Mouse (Mus musculus): Measurements from ENCODE around the gene Tbx5. TPM values are rescaled to one million over a fixed set of nuclear protein-coding genes. Genes with fewer than 3 reads are reported as not detected.

The Tbx5 gene
- polyA plus RNA-seq, 1 experiment, result not detected

GRCm38 (mm10) chr5:119831791-119832478 is 533 bp upstream of the Tbx5 start:
- H3K36me3 ChIP-seq (ENCODE audit: control insufficient read depth, insufficient read depth, low read length), result no peaks in the 10 kb centered on the region
- H3K27me3 ChIP-seq (ENCODE audit: control insufficient read depth, insufficient read depth, low read length), result peaks cover 68% of the 10 kb centered on the region
- TF ChIP-seq POLR2A (IDR thresholded peaks at IDR 0.05; ENCODE audit: low read depth, low read length) (no peak), CTCF (IDR thresholded peaks at IDR 0.05; ENCODE audit: extremely low read depth, insufficient read length, insufficient replicate concordance, low read depth, low read length) (no peak)
- no peak overlapping the region for H3K4me3 ChIP-seq (ENCODE audit: low read depth, low read length)
- no peak overlapping the region for H3K27ac ChIP-seq (ENCODE audit: insufficient read depth, low read depth, low read length)
- WGBS, result 4% methylated on average over 25 of the region's 25 CpGs
- H3K4me1 ChIP-seq (ENCODE audit: control insufficient read depth, insufficient read depth, insufficient read length, low read length), result peaks cover 2% of the 10 kb centered on the region

DNA sequence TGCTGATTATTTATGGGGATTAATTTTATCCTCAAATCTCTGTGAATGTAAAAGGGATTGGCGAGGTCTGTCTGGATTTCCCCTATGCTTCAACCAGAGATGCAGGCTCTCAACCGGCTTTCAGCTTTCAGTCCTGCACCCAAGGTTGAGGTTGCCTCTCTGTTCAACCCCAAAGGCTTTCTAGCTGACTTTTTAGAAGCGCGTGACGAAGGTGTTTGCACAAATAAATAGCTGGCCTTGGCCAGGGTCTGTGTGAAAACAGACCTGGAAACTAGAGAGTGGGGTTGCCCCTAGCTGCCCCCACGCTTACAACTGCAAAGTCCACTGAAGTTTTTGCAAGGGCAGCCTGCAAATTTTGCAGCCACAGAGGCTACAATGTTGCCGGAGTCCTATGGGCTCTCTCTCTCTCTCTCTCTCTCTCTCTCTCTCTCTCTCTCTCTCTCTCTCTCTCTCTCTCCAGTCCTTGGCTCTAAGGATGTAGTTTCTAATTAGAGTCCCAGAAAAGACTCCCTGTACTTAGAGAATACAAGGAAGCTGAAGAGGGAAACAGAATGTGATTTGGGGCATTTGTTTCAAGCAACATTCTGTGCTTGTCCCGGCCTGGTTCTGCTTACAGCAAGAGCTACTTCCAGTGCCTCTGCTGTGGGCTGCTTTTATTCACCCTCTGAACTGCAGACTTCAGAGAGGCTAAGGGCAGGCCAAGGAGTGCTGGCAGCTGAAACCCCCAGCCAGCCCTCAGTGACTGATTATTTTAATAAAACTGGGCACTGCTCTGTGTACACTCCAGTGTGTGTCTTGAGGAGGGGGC is 959 bp downstream of the Tbx5 start:
- Histone ChIP-seq H3K27ac (ENCODE audit: insufficient read depth, low read depth, low read length) (no peak overlapping the region), H3K36me3 (ENCODE audit: control insufficient read depth, insufficient read depth, low read length) (no peaks in the 10 kb centered on the region), H3K4me3 (ENCODE audit: low read depth, low read length) (no peak overlapping the region), H3K27me3 (ENCODE audit: control insufficient read depth, insufficient read depth, low read length) (peaks cover 81% of the 10 kb centered on the region), H3K4me1 (ENCODE audit: control insufficient read depth, insufficient read depth, insufficient read length, low read length) (peaks cover 2% of the 10 kb centered on the region)
- TF ChIP-seq CTCF (IDR thresholded peaks at IDR 0.05; ENCODE audit: extremely low read depth, insufficient read length, insufficient replicate concordance, low read depth, low read length) (no peak), POLR2A (IDR thresholded peaks at IDR 0.05; ENCODE audit: low read depth, low read length) (no peak)
- 7% methylated on average over 8 of the region's 8 CpGs for WGBS

- WGBS, result 5% methylated on average over 2 of the region's 2 CpGs
- Histone ChIP-seq H3K36me3 (ENCODE audit: control insufficient read depth, insufficient read depth, low read length) (no peaks in the 10 kb centered on the region), H3K4me3 (ENCODE audit: low read depth, low read length) (no peak overlapping the region), H3K27ac (ENCODE audit: insufficient read depth, low read depth, low read length) (no peak overlapping the region), H3K27me3 (ENCODE audit: control insufficient read depth, insufficient read depth, low read length) (peaks cover 81% of the 10 kb centered on the region), H3K4me1 (ENCODE audit: control insufficient read depth, insufficient read depth, insufficient read length, low read length) (peaks cover 2% of the 10 kb centered on the region)
- TF ChIP-seq POLR2A (IDR thresholded peaks at IDR 0.05; ENCODE audit: low read depth, low read length), result no peak
- no peak for TF ChIP-seq CTCF (IDR thresholded peaks at IDR 0.05; ENCODE audit: extremely low read depth, insufficient read length, insufficient replicate concordance, low read depth, low read length)
Observed at GRCm38 (mm10) chr5:119834031-119834403, 1.5 kb downstream of the Tbx5 start.

DNA sequence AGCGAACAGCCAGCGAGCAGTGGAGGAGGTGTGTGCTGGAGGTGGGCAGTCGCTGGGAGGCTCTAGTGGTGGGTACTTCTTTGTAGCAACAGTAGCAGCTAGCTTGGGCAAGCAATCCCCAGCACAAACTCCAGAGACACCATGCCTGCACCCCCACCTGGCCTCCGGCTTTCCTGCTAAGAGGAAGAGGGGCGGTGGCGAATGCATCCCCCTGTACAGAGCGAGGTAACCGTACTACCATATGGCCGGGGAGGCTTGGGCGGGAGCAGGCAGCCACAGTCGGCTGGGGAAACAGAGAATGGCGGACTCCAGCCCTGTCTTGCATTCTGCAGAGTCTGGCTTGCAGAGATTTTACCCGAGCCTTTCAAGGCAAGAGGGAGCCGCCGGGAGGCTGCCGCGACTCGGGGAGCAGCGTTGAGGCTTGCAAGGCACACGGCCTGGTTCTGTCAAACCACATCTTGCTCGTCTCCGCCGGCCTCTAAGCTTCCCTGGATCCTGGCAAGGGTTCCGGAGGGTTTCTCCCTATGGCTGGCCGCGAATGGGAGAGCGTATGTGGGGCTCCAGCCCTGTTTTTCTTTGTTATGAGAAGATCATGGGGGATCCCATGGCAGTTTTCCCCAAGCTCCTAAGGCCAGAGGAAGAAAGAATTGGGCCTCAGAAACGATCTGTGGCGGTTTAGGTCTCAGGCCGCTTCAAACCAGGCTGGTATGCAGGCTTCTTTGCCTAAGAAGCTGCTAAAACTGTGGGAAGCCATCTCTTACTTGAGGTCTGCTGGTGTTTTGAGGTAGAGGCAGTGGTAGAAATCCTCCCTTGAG is 2.8 kb downstream of the Tbx5 start:
- Histone ChIP-seq H3K27me3 (ENCODE audit: control insufficient read depth, insufficient read depth, low read length) (peaks cover 83% of the 10 kb centered on the region), H3K36me3 (ENCODE audit: control insufficient read depth, insufficient read depth, low read length) (no peaks in the 10 kb centered on the region), H3K4me1 (ENCODE audit: control insufficient read depth, insufficient read depth, insufficient read length, low read length) (peaks cover 2% of the 10 kb centered on the region), H3K4me3 (ENCODE audit: low read depth, low read length) (no peak overlapping the region), H3K27ac (ENCODE audit: insufficient read depth, low read depth, low read length) (no peak overlapping the region)
- 5% methylated on average over 30 of the region's 30 CpGs for WGBS
- TF ChIP-seq POLR2A (IDR thresholded peaks at IDR 0.05; ENCODE audit: low read depth, low read length), result no peak
- no peak for TF ChIP-seq CTCF (IDR thresholded peaks at IDR 0.05; ENCODE audit: extremely low read depth, insufficient read length, insufficient replicate concordance, low read depth, low read length)

GRCm38 (mm10) chr5:119835868-119836209 is 3.4 kb downstream of the Tbx5 start:
- Histone ChIP-seq H3K36me3 (ENCODE audit: control insufficient read depth, insufficient read depth, low read length) (no peaks in the 10 kb centered on the region), H3K27ac (ENCODE audit: insufficient read depth, low read depth, low read length) (no peak overlapping the region), H3K4me1 (ENCODE audit: control insufficient read depth, insufficient read depth, insufficient read length, low read length) (peaks cover 2% of the 10 kb centered on the region), H3K27me3 (ENCODE audit: control insufficient read depth, insufficient read depth, low read length) (peaks cover 81% of the 10 kb centered on the region), H3K4me3 (ENCODE audit: low read depth, low read length) (no peak overlapping the region)
- 5% methylated on average over 12 of the region's 12 CpGs for WGBS
- TF ChIP-seq CTCF (IDR thresholded peaks at IDR 0.05; ENCODE audit: extremely low read depth, insufficient read length, insufficient replicate concordance, low read depth, low read length) (no peak), POLR2A (IDR thresholded peaks at IDR 0.05; ENCODE audit: low read depth, low read length) (no peak)

GRCm38 (mm10) chr5:119836618-119837305 is 4.3 kb downstream of the Tbx5 start:
- TF ChIP-seq POLR2A (IDR thresholded peaks at IDR 0.05; ENCODE audit: low read depth, low read length) (no peak), CTCF (IDR thresholded peaks at IDR 0.05; ENCODE audit: extremely low read depth, insufficient read length, insufficient replicate concordance, low read depth, low read length) (no peak)
- Histone ChIP-seq H3K4me3 (ENCODE audit: low read depth, low read length) (no peak overlapping the region), H3K4me1 (ENCODE audit: control insufficient read depth, insufficient read depth, insufficient read length, low read length) (no peaks in the 10 kb centered on the region), H3K36me3 (ENCODE audit: control insufficient read depth, insufficient read depth, low read length) (no peaks in the 10 kb centered on the region), H3K27ac (ENCODE audit: insufficient read depth, low read depth, low read length) (no peak overlapping the region), H3K27me3 (ENCODE audit: control insufficient read depth, insufficient read depth, low read length) (peaks cover 79% of the 10 kb centered on the region)
- WGBS, result 5% methylated on average over 28 of the region's 28 CpGs
